Mouse (Mus musculus) heart, postnatal 0 days (tissue): ENCODE results near the gene Mms22l. TPM values are rescaled to one million over a fixed set of nuclear protein-coding genes. Genes with fewer than 3 reads are reported as not detected.
"Not testable (repeated sequence)": the region's sequence is repeated elsewhere in the genome, so short reads cannot be mapped to it uniquely, and the experiment has no call there.

Source experiments
- ATAC-seq: fragments of 200-750 bp; cut with Nextera tagmentation; 2 replicates; pipeline ENCODE4 v1.8.0; 2017; ENCODE audit warnings: low read depth, moderate number of reproducible peaks, moderate library complexity; ENCODE audit not compliant: insufficient read depth
- DNase-seq: peaks from one replicate; pipeline ENCODE4 v3.0.0-alpha.2; 2016; ENCODE audit warnings: low spot score
- H3K27ac ChIP-seq: fragments of 300-500 bp; sonication (generic); 2 replicates; pipeline ENCODE4 v1.5.1; 2014; ENCODE audit warnings: low read depth, mild to moderate bottlenecking
- H3K27me3 ChIP-seq: fragments of 300-500 bp; sonication (generic); 2 replicates; pipeline ENCODE4 v1.6.1; 2014; ENCODE audit warnings: low read length, mixed read lengths; ENCODE audit not compliant: control insufficient read depth, insufficient read depth
- H3K36me3 ChIP-seq: fragments of 300-500 bp; sonication (generic); replicated peaks from 2 replicates; pipeline ENCODE4 v1.6.1; 2014; ENCODE audit warnings: low read length, mixed read lengths; ENCODE audit not compliant: control insufficient read depth, insufficient read depth
- H3K4me1 ChIP-seq: fragments of 300-500 bp; sonication (generic); 2 replicates; pipeline ENCODE4 v1.6.1; 2014; ENCODE audit warnings: antibody characterized with exemption; ENCODE audit not compliant: control insufficient read depth, insufficient read depth
- H3K4me2 ChIP-seq: fragments of 300-500 bp; sonication (generic); 2 replicates; pipeline ENCODE4 v1.6.1; 2014; ENCODE audit warnings: low read depth, mild to moderate bottlenecking, low read length, moderate library complexity
- H3K4me3 ChIP-seq: fragments of 300-500 bp; sonication (generic); 2 replicates; pipeline ENCODE4 v1.5.1; 2014; ENCODE audit warnings: low read depth, low read length
- H3K9ac ChIP-seq: fragments of 300-500 bp; sonication (generic); replicated peaks from 2 replicates; pipeline ENCODE4 v1.6.1; 2014; ENCODE audit warnings: low read depth, low read length, mixed read lengths
- H3K9me3 ChIP-seq: fragments of 300-500 bp; sonication (generic); replicated peaks from 2 replicates; pipeline ENCODE4 v1.6.1; 2016; ENCODE audit warnings: low read length; ENCODE audit not compliant: control insufficient read depth
- CTCF ChIP-seq: IDR thresholded peaks from 2 replicates; pipeline ENCODE4 v1.5.1; 2016; ENCODE audit warnings: antibody characterized with exemption, control low read depth, low read depth
- EP300 ChIP-seq: IDR thresholded peaks from 2 replicates; pipeline ENCODE4 v1.6.1; 2016; ENCODE audit warnings: antibody characterized with exemption, low read depth
- WGBS: fragments of 180-500 bp; shearing (Covaris S2); extraction: QIAGEN DNeasy Blood & Tissue Kit; methylation state at CpG from one replicate; pipeline ENCODE4 v1.1.7; 2014; 5-methylcytosine and 5-hydroxymethylcytosine counted together
- polyA plus RNA-seq: library from polyadenylated mRNA; unstranded; fragments of >200 nt; fragmentation: Nextera tagmentation; extraction: Ambion mirVana; gene quantifications from 2 replicates; pipeline ENCODE4 v1.2.1, GENCODE M21; 2015
- total RNA-seq: library from RNA; depleted of rRNA; stranded (reverse); fragments of >200 nt; gene quantifications from 2 replicates; pipeline ENCODE4 v1.2.3, GENCODE M21; 2014; ENCODE audit warnings: low replicate concordance

Mms22l gene
- total and polyA plus RNA-seq, 2 experiments from 2014 or later: 5.2 TPM

- Histone ChIP-seq H3K36me3 (no peaks in the 10 kb centered on the region), H3K9me3 (no peaks in the 10 kb centered on the region), H3K4me2 (no peak overlapping the region), H3K4me1 (no peaks in the 10 kb centered on the region), H3K9ac (no peak overlapping the region), H3K27ac (no peak overlapping the region), H3K27me3 (no peaks in the 10 kb centered on the region), H3K4me3 (no peak overlapping the region)
- no peak for ATAC-seq
- 72% methylated on average over 9 of the region's 9 CpGs for WGBS
- TF ChIP-seq EP300 (no peak), CTCF (no peak)
- DNase-seq: no peak
Measured at GRCm38 (mm10) chr4:24631177-24631911, 135.1 kb downstream of the Mms22l start.

DNA sequence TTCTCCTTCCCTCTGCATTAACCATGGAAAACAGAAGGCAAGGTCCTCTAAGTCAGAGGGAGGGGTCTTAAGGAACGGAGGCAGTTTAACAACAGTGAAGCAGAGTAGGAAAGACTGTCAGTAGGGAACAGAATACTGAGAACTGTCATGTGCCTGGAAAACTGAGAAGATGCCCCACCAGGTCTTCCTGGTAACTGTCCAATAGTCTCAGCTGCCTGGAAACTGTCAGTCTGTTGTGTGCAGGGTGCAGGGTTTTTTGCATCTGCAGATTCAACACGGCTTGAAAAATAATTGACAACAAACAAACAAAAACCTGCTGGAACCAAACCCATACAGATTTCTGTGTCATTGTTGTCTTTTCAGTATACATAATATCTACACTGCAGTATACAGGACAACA lies 146.1 kb downstream of the Mms22l start:
- no peak for ATAC-seq
- H3K4me2 ChIP-seq: no peak overlapping the region
- WGBS: 83% methylated on average over 2 of the region's 2 CpGs

DNA sequence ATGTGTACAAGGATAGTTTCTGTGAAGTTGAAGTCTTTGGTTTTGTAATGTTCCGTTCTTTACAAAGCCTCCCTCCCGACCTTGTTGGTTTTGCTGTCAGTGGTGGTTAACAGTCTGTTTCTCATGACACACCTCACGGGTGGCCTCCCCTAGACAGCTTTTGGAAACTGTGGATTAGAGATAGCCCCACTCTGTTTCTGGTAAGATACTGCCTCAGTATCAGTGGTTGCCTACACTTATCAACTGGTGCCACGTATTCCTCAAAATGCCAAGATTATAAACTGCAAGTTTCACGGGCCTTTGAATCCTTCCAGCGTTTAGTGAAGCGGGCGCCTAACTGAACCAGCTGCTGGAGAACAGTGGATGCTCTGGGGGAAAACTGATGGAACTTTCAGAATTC lies 148.5 kb downstream of the Mms22l start:
- not testable (repeated sequence) for H3K4me2 ChIP-seq, DNase-seq, H3K4me3 ChIP-seq, ATAC-seq, H3K36me3 ChIP-seq, H3K4me1 ChIP-seq, H3K9ac ChIP-seq, H3K27me3 ChIP-seq, H3K9me3 ChIP-seq, H3K27ac ChIP-seq
- 69% methylated on average over 7 of the region's 8 CpGs for WGBS

More for the DNA sequence above, 146.1 kb downstream of the Mms22l start:
- Histone ChIP-seq H3K9me3 (no peaks in the 10 kb centered on the region), H3K27ac (no peak overlapping the region), H3K9ac (no peak overlapping the region), H3K36me3 (no peaks in the 10 kb centered on the region), H3K4me3 (no peak overlapping the region), H3K27me3 (no peaks in the 10 kb centered on the region), H3K4me1 (no peaks in the 10 kb centered on the region)
- DNase-seq: no peak
- no peak for TF ChIP-seq EP300
- TF ChIP-seq CTCF: no peak
